Mouse (Mus musculus): ENCODE results near the gene Tlcd2.
A peak's percentile ranks its signal among the peaks of the same experiment; 100 is the strongest.

Tlcd2 gene

DNA sequence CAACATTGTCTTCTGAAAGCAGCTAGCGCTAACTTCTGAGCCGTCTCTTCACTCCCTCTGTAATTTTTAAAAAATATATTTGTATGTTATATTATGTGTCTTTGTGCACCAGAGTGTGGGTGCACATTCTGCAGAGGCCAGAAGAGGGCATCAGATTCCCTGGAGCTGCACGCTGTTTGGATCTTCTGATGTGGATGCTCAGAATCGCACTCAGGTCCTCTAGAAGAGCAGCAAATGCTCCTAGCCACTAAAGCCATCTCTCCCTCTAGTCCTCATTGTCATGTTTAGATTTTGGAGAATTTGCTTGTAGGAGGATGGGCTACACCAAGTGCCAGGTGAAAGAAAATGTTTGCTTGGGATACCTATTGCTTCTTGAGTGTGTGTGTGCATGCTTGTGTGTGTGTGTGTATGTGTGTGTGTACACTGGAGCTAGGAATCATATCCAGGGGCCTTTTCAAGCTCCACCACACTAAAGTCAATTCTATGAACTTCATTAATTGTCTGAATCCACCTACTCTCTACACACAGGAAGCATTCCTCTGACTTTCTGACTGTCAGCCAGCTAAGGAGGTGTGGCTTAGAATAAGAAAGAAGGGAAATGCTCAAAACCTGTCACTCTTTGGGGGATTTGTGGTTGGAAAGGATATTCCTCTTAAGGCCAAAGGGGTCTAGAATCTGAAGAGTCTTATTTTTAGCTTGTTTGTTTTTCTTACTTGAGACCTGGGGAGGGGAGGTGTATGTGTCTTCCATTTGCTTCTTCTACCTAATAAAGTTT lies 5.4 kb downstream of the Tlcd2 start:
- DNase-seq (ENCODE audit: low spot score), result no peak

DNA sequence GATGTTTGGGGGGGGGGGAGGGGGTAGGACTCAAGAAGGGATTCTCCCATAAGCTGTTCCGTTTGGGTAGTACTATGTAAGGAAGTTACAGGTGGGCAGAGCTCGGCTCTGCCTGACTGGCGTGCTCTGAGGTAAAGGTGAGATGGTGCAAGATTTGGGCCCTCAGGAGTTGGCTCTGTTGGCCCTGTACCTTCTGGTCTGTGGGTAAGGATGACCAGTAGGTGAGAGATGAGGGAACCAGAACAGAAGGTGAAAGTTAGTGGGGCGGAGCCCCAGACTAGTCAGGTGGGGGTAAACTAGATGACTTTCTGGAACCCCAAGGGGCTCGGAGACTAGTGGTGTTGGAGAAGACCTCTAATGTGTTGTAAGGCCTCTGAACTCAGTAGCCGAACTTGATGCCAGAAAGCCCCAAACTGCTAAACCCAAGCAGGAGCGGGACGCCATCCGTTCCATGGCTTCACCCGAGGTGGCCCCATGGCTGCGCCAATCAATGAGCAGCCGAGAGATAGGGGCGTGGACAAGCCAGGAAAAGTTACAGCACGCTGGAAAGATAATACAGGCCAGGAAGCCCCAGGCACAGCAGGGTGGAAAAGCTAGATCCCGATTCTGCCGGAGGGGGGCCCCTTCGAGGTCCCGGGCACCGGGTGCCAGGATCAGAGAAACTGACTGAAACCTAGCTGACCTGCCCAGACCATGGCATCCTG lies 6.1 kb downstream of the Tlcd2 start:
- peak; percentile 79 for DNase-seq (ENCODE audit: low spot score)

DNA sequence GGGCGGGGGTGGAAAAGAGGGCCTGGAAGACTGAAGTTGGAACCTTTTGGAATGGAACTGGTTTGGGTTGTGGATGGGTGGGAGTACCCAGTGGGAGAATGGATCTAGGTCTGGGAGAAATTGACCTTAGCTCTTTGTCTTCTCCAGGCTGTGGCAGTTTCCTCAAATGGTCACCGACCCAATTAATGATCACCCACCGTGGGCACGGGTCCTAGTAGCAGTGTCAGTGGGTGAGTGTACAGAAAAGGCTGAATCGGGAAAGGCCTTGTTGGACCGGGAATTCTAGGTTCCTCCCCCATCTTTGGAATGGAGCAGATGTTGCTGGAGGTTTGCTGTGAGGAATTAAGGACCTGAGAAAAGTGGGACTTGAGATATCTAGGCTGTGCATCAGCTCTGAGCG lies 6.9 kb downstream of the Tlcd2 start:
- no peak for DNase-seq (ENCODE audit: low spot score)

DNA sequence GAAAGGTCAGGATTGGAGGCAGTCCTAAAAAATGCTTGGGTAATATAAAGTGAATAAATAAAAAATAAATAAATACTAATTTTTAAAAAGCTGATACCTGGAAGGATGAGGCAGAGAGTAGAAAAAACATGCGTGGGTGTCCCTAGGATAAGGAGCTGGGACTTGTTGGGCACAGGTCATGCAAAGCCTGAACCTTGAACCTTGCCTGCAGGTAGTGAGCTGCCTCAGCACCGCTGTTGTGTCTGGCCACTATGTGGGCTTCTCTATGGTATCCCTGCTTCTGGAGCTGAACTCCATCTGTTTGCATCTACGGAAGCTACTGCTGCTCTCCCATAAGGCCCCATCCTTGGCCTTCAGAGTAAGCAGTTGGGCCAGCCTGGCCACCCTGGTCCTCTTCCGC lies 7.7 kb downstream of the Tlcd2 start:
- DNase-seq (ENCODE audit: low spot score), result no peak

DNA sequence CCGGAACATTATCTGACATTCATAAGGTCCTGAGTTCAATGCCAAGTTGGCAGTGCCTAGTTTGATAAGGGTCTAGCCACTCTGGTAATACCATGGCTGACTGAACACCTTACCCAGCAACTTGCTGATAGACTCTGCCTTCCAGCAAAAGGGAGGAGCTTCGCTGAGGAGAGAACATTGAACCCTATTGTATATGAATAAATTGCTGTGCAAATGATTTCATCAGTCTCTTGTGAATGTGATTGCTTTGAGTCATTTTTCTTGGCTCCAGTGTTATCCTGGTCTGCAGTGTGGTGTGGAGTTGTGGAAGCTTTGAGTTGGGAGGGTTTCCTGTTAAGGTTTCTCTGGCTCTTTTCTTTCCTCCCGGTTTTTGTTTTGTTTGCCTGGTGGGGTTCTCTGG lies 9.2 kb downstream of the Tlcd2 start:
- DNase-seq (ENCODE audit: low spot score), result no peak

DNA sequence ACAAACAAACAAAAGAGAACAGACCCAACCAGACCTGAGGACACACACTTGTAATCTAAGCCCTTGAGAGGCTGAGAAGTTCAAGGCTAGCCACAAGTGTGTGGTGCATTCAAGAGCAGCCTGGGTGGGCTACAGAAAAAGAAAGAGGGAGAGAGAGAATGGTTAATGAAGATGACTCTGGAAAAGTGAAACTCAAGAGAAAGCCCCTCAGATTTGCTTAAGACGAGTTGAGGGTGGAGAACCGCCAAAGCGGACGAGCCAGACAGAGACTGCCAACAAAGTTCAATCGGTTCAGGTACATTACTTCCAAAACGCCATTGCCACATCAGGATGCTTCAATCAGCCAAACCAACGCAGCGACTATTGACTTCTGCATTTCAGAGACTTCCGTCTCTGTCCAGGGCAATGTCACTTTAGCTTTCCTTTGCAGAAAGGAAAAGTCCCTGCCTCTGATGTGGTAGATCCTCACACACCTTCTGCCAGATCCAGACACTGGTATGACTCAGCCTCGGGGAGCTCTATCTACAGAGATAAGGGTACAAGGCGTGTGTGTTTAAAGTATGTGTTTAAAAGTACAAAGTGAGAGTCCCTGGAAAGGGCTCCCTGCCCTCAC lies 11.1 kb downstream of the Tlcd2 start:
- DNase-seq (ENCODE audit: low spot score), result no peak

DNA sequence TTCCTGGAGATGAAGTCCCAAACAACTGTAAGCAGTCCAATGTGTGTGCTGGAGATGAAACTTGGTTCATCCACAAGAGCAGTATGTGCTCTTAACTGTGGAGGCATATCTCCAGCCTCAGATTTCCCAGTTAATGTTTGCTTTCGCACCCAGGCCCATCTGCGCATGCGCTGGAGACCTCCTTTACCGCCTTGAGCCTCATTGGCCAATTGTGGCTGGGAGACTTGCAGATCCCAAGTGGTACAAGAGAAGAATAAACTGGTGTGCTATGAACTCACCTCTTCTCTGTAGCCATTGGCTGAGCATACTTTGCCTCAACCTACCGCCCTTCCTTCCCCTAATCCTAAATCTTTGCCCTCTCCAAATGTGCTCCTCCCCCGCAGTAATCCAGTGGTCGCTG lies 11.9 kb downstream of the Tlcd2 start:
- DNase-seq (ENCODE audit: low spot score), result no peak

DNA sequence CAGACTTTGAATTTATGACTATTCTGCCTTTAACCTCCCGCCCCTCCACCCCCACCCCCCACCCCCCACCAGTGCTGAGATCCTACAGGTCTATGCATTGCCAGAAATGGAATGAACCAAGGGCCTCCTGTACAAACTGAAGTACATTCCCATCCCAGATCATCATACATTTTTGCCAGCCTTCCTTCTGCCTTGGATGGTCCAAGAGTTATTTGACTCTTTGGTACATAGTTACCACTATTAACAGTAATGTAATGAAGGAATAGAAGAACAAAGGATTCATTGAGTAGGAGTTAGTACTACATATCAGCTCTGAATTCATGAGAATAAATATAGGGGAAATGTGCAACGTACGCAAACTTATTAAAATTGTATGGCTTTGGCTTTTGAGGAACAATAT lies 24.7 kb downstream of the Tlcd2 start:
- no peak for DNase-seq (ENCODE audit: low spot score)

DNA sequence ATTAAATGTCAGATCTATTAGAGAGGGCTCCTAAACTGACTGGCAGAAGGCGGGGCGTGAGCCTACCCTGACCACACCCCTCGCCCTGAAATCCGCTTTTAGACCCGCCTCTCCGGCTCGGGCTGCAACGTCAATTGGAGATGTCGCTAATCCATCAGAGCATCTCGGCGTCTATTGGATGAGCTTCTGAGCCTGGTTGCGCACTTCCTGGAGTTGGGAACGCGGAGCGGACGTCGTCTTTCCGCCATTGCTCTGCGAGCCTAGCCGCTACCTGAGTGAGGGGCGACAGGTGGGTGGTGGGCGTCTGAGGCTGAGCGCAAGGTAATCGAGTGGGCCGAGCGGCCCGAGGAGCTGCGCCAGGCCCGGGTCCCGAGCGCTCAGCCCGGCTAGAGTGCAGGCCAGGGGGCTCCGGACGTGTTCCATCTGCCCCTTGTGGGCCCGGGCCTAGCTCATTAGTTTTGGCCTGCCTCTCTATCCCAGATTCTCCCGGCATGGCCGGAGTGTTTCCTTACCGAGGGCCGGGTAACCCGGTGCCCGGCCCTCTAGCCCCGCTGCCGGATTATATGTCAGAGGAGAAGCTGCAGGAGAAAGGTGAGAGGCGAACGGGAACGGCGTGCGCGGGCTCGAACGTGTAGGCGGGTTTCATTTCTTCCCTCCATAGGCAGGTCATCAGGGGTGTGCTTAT lies 25.2 kb downstream of the Tlcd2 start, which contains the start of gene Prpf8:
TSS of gene Prpf8 (plus strand) at position 216 of the 685 bp plus-strand sequence.
- peak; percentile 99 for DNase-seq (ENCODE audit: low spot score)

DNA sequence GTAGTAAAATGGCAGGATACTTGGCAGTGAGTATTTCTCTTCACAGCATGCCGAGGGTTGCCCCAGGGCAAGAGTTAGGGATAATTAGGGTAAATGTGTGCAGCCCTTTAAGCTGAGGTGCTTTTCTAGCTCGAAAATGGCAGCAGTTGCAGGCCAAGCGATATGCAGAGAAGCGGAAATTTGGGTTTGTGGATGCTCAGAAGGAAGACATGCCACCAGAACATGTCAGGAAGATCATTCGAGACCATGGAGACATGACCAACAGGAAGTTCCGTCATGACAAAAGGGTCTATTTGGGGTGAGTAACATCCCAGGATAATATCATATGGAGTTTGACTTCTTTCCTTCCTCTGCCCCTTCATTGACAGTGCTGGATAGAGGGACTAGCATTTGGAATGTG lies 26.0 kb downstream of the Tlcd2 start:
- no peak for DNase-seq (ENCODE audit: low spot score)

DNA sequence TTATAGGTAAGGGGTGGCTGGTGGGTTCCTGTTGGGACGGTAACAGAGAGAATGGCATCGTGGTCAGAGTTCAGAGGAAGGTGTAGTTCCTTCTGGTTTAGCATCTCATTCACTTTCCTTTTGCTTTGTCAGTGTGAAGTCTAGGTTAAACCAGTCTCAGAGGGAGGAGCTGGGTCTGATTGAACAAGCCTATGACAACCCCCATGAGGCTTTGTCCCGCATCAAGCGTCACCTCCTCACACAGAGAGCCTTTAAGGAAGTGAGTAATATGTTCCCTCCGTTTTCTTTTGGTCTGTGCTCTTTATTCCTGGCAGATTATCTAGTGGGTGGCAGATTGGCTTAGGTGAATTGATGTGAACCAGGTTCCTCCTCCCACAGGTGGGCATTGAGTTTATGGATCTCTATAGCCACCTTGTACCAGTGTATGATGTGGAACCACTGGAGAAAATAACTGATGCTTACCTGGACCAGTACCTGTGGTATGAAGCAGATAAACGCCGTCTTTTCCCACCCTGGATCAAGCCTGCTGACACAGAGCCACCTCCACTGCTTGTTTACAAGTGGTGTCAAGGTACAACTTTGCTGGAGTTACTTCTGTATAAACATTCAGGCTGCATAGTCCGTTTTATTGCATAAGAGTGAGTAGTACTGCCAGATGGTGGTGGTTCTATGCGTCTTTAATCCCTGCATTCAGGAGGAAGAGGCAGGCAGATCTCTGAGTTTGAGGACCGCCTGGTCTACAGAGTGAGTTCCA lies 33.0 kb downstream of the Tlcd2 start:
- no peak for DNase-seq (ENCODE audit: low spot score)

DNA sequence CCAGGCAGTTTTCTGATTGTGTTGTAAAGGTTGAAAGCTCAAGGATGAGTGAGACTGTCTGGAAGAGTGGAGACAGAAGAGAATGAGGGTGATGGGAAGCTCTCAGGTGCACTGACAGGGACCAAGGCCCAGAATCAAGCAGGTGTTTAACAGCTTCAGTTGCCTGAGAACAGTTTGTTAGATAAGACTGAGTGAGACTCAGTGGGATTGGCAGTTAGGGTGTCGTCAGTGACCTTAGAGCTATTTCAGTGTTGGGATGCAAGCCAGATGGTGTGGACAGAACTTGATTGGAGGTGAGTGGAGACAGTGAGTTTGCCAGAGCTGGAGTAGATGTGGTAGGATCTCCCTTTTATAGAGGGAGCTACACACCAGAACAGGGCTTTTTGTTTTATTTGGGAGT lies 36.6 kb downstream of the Tlcd2 start:
- DNase-seq (ENCODE audit: low spot score), result no peak

DNA sequence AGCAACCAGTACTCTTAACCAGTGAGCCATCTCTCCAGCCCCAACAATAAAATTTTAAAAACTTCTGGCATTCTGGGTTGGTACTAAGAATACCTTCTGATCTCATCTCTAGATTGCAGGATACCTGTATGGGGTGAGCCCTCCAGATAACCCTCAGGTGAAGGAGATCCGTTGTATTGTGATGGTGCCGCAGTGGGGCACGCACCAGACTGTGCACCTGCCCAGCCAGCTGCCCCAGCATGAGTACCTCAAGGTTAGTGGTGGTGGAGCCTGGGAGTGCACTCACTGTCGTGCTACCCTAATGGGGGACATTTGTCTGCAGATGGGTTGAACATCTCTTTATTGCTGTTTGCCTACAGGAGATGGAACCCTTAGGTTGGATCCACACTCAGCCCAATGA lies 46.6 kb downstream of the Tlcd2 start:
- DNase-seq (ENCODE audit: low spot score), result no peak

DNA sequence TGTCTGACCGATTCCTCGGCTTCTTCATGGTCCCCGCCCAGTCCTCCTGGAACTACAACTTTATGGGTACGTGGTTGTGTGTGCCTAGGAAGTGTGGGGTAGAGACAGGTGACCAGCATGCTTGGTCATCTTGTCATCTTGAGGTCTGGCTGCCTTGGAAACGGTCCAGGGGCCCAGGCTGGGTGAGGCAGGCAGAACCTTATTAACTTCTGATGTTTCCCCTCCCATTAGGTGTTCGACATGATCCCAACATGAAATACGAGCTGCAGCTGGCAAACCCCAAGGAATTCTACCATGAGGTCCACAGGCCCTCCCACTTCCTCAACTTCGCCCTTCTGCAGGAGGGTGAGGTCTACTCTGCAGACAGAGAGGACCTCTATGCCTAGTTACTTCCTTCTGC lies 47.4 kb downstream of the Tlcd2 start:
- DNase-seq (ENCODE audit: low spot score), result no peak

DNA sequence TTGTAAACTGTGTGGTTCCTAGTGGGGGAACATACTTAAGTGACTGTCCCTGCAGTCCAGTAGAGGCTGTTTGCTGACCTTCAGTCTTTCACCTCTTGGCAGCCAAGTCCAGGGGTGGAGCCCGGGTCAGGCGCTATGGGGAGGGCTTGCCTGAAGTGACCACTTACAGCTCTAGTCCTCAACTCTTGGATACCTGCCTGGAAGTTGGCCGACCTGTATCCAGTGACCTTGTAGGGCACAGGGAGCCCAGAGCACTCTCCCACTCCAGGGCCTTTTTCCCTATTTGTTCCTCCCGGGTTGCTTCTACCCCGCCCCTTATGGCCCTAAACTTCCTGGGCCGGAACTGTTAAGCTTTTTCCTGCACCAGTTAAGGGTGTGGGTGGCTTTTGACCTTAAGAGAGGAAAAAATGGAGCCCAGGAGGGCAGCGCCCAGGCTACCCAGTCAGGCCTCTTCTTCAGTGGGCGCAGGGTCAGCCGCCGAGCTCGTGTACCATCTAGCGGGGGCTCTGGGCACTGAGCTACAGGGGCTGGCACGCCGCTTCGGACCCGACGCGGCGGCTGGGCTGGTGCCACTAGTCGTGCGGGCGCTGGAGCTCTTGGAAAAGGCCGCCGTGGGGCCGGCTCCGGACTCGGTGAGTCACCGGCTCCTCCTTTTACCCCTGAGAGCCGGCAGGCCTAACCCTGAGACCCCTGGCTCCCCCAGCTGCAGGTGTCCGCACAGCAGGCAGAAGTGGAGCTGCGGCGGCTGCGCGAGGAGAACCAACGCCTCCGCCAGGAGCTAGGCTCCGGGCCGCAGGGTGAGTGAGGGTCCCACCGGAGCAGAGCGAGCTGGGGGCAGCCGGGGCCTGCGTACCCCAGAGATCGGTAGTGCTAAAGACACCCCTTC lies 48.5 kb downstream of the Tlcd2 start, which contains the start of gene Rilp:
TSS of gene Rilp (plus strand) at position 354 of the 886 bp plus-strand sequence.
- peak; percentile 74 for DNase-seq (ENCODE audit: low spot score)

DNA sequence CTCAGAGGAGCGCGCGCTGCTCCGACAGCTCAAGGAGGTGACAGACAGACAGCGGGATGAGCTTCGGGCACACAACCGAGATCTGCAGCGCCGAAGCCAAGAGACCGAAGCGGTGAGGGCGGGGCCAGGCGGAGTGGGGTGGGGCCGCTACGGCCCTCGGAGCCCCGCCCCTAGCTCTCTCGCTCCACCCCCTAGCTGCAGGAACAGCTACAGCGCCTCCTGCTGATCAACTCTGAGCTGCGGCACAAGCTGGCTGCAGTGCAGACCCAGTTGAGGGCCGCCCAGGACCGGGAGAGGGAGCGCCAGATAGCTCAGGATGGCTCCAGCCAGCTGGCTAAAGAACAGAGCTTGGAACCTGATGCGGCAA lies 49.1 kb downstream of the Tlcd2 start:
- DNase-seq (ENCODE audit: low spot score), result peak; percentile 94

DNA sequence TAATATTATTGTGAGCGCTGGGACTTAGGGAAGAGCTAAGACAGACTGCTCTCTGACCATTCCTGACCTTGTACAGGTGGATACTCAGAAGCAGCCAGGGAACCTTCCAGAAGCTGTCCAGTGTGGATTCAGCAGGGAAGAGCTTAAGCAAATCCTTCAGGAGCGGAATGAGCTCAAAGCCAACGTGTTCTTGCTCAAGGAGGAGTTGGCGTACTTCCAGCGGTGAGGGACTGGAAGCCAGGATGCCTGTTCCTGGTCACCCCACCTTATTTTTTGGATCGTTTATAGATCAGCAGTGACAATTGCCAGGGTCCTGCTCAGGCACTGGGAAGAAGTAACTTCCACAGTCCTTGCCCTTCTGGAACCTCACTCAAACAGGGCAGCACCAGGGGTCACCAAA lies 49.7 kb downstream of the Tlcd2 start:
- DNase-seq (ENCODE audit: low spot score), result no peak

DNA sequence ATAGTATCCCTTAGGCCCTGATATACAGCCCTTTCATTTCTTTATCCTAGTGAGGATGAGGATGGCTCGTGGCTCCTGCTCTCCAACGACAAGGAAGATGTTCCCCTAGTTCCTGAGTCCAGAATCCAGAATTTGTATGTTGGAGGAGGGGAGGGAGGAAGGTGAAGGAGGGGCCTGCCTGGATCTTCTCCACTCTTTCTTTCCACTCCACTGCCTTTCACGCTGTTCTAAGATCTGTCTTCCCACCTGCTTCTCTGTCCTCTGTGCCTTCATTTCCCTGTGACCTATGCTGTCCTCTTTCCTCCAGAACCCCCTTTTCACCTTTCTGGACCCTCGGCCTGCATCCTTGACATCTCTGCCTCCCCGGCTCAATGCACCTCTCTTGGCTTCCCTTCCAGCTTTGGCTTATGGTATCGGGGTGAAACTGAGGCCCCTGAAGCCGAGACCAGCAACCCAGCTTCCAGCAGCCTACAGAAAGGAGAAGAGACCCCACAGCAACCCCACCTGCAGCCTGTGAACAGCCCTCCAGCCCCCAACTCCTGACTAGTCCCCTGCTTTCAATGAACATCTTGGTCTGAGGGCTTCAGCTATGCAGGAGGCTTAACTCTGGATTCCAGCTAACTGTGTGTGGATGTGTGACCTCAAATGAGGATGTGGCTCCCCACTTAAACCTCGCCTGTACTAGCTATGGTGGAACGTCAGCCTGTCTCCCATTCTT lies 50.9 kb downstream of the Tlcd2 start:
- no peak for DNase-seq (ENCODE audit: low spot score)

DNA sequence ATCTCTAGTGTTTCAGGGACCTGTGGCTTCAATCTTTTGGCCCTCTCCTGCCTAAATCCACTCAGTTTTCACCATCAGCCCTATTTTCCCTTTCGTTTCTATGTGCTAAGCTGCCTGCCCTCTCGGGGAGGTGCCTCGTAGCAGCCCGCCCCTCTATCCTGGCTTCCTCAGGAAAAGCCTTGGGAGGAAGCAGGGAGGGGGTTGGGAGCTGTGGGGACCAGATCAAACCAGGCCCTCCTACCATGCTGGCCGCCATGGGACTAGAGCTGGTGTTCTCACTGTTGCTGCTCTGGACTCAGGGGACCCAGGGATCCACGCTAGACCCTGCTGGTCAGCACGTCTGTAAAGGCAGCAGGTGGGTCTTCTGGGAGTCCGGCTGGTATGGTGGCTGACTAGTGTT lies 51.8 kb downstream of the Tlcd2 start, which contains the start of gene Scarf1:
TSS of gene Scarf1 (plus strand) at position 205 of the 400 bp plus-strand sequence.
- DNase-seq (ENCODE audit: low spot score), result no peak

DNA sequence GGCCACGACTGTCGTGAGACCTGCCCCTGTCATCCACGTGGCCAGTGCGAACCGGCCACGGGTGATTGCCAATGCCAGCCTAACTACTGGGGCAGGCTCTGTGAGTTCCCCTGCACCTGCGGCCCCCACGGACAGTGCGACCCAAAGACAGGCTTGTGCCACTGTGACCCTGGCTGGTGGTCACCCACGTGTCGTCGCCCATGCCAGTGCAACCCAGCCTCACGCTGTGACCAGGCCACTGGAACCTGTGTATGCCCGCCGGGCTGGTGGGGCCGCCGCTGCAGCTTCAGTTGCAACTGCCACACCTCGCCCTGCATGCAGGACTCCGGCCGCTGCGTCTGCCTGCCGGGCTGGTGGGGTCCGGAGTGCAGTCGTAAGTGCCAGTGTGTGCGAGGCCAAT lies 53.7 kb downstream of the Tlcd2 start:
- no peak for DNase-seq (ENCODE audit: low spot score)
